Mouse (Mus musculus): ENCODE results near the gene Gm1043.

GRCm38 (mm10) chr5:37222316-37222715 is 137.1 kb downstream of the Gm1043 start:
- TF ChIP-seq CTCF (IDR thresholded peaks at IDR 0.05; ENCODE audit: low read depth, low read length) (no peak), POLR2A (IDR thresholded peaks at IDR 0.05; ENCODE audit: borderline replicate concordance, low read depth, low read length) (no peak)
